Mouse (Mus musculus) stomach, postnatal 0 days (tissue): ENCODE measurements around the gene Rab6a. TPM values are rescaled to one million over a fixed set of nuclear protein-coding genes. Genes with fewer than 3 reads are reported as not detected.

Experiments used
- ATAC-seq: fragments of 200-750 bp; cut with Nextera tagmentation; 2 replicates; pipeline ENCODE4 v1.8.0; 2017; ENCODE audit not compliant: low FRiP score, low TSS enrichment
- DNase-seq: peaks from one replicate; pipeline ENCODE4 v3.0.0-alpha.2; 2016; ENCODE audit warnings: low spot score
- H3K27ac ChIP-seq: fragments of 300-500 bp; sonication (generic); replicated peaks from 2 replicates; pipeline ENCODE4 v1.5.1; 2014; ENCODE audit warnings: mild to moderate bottlenecking, control low read depth
- H3K27me3 ChIP-seq: fragments of 300-500 bp; sonication (generic); 2 replicates; pipeline ENCODE4 v1.6.1; 2014; ENCODE audit warnings: low read length; ENCODE audit not compliant: control insufficient read depth, insufficient read depth
- H3K36me3 ChIP-seq: fragments of 300-500 bp; sonication (generic); 2 replicates; pipeline ENCODE4 v1.6.1; 2014; ENCODE audit warnings: low read length, mixed read lengths; ENCODE audit not compliant: control insufficient read depth, insufficient read depth
- H3K4me1 ChIP-seq: fragments of 300-500 bp; sonication (generic); replicated peaks from 2 replicates; pipeline ENCODE4 v1.6.1; 2014; ENCODE audit warnings: antibody characterized with exemption; ENCODE audit not compliant: control insufficient read depth, insufficient read depth
- H3K4me2 ChIP-seq: fragments of 300-500 bp; sonication (generic); replicated peaks from 2 replicates; pipeline ENCODE4 v1.6.1; 2014; ENCODE audit warnings: low read depth, mild to moderate bottlenecking, control low read depth, moderate library complexity
- H3K4me3 ChIP-seq: fragments of 300-500 bp; sonication (generic); 2 replicates; pipeline ENCODE4 v1.5.1; 2014; ENCODE audit warnings: low read depth, low read length, control low read depth
- H3K9ac ChIP-seq: fragments of 300-500 bp; sonication (generic); 2 replicates; pipeline ENCODE4 v1.6.1; 2014; ENCODE audit warnings: mild to moderate bottlenecking, low read length, control low read depth, mixed read lengths
- H3K9me3 ChIP-seq: fragments of 300-500 bp; sonication (generic); 2 replicates; pipeline ENCODE4 v1.6.1; 2016; ENCODE audit warnings: low read length; ENCODE audit not compliant: control insufficient read depth
- CTCF ChIP-seq: IDR thresholded peaks from 2 replicates; pipeline ENCODE4 v1.5.1; 2016; ENCODE audit warnings: antibody characterized with exemption, low read depth, mild to moderate bottlenecking, moderate library complexity
- EP300 ChIP-seq: optimal IDR thresholded peaks from 2 replicates; pipeline ENCODE3; 2016; ENCODE audit warnings: antibody characterized with exemption
- WGBS: fragments of 180-500 bp; shearing (Covaris S2); extraction: QIAGEN DNeasy Blood & Tissue Kit; methylation state at CpG from one replicate; pipeline ENCODE4 v1.1.7; 2014; 5-methylcytosine and 5-hydroxymethylcytosine counted together
- polyA plus RNA-seq: library from polyadenylated mRNA; unstranded; fragments of >200 nt; fragmentation: Nextera tagmentation; extraction: Ambion mirVana; gene quantifications from 2 replicates; pipeline ENCODE4 v1.2.1, GENCODE M21; 2015

Rab6a gene
- polyA plus RNA-seq, 1 experiment from 2014 or later, result 76.3 TPM

GRCm38 (mm10) chr7:100608130-100608741, 1.0 kb downstream of the Rab6a start, which contains the start of gene Mrpl48:
Gene Mrpl48 (minus strand): TSS chr7:100608301.
- peak within 1 kb of the TSS; percentile 99 for H3K9ac ChIP-seq
- peak within 1 kb of the TSS; percentile 87 for H3K4me2 ChIP-seq
- peak within 1 kb of the TSS; percentile 100 for H3K27ac ChIP-seq
- no peaks in the 10 kb centered on the region for H3K9me3 ChIP-seq
- H3K4me3 ChIP-seq, result peak within 1 kb of the TSS; percentile 99
- DNase-seq (peak; percentile 64), ATAC-seq (peak; percentile 20)
- WGBS, result under 1% methylated on average over 31 of the region's 43 CpGs
- no peaks in the 10 kb centered on the region for H3K27me3 ChIP-seq
- H3K36me3 ChIP-seq, result no peaks in the 10 kb centered on the region
- H3K4me1 ChIP-seq, result no peaks in the 10 kb centered on the region
- TF ChIP-seq EP300 (no peak), CTCF (no peak)

GRCm38 (mm10) chr7:100608910-100609309, 1.7 kb downstream of the Rab6a start:
- Histone ChIP-seq H3K9ac (peak overlapping the region; percentile 99), H3K4me1 (no peaks in the 10 kb centered on the region), H3K4me2 (peak overlapping the region; percentile 87), H3K27me3 (no peaks in the 10 kb centered on the region), H3K4me3 (peak overlapping the region; percentile 99), H3K9me3 (no peaks in the 10 kb centered on the region), H3K36me3 (no peaks in the 10 kb centered on the region), H3K27ac (peak overlapping the region; percentile 100; the same call in 1 of the 2 replicates)
- 13% methylated on average over 4 of the region's 4 CpGs for WGBS
- no peak for TF ChIP-seq EP300
- no peak for TF ChIP-seq CTCF
- no peak for DNase-seq
- no peak for ATAC-seq

- no peak overlapping the region for H3K4me3 ChIP-seq
- TF ChIP-seq EP300 (no peak), CTCF (no peak)
- H3K36me3 ChIP-seq, result no peaks in the 10 kb centered on the region
- H3K27me3 ChIP-seq, result no peaks in the 10 kb centered on the region
- 92% methylated on average over 4 of the region's 4 CpGs for WGBS
- no peak overlapping the region for H3K9ac ChIP-seq
- no peak overlapping the region for H3K4me2 ChIP-seq
- ATAC-seq (no peak), DNase-seq (no peak)
- H3K9me3 ChIP-seq, result no peaks in the 10 kb centered on the region
- H3K27ac ChIP-seq, result no peak overlapping the region
- H3K4me1 ChIP-seq, result no peaks in the 10 kb centered on the region
These were observed 9.1 kb downstream of the Rab6a start for GRCm38 (mm10) chr7:100616121-100616857.

GRCm38 (mm10) chr7:100622277-100622676, 15.1 kb downstream of the Rab6a start:
- no peak overlapping the region for H3K9ac ChIP-seq
- no peak overlapping the region for H3K4me3 ChIP-seq
- H3K36me3 ChIP-seq, result no peaks in the 10 kb centered on the region
- no peak overlapping the region for H3K27ac ChIP-seq
- no peak overlapping the region for H3K4me2 ChIP-seq
- H3K9me3 ChIP-seq, result no peaks in the 10 kb centered on the region
- TF ChIP-seq CTCF, result peak; percentile 52
- no peak for TF ChIP-seq EP300
- no peaks in the 10 kb centered on the region for H3K4me1 ChIP-seq
- no peaks in the 10 kb centered on the region for H3K27me3 ChIP-seq
- ATAC-seq, result no peak
- DNase-seq, result no peak
- WGBS, result 67% methylated on average over 2 of the region's 2 CpGs

- Histone ChIP-seq H3K9me3 (no peaks in the 10 kb centered on the region), H3K36me3 (no peaks in the 10 kb centered on the region), H3K9ac (no peak overlapping the region), H3K4me1 (no peaks in the 10 kb centered on the region), H3K4me2 (no peak overlapping the region), H3K4me3 (no peak overlapping the region), H3K27ac (no peak overlapping the region), H3K27me3 (no peaks in the 10 kb centered on the region)
- 87% methylated on average over 3 of the region's 3 CpGs for WGBS
- TF ChIP-seq EP300 (no peak), CTCF (no peak)
- DNase-seq (no peak), ATAC-seq (no peak)
These were observed 17.3 kb downstream of the Rab6a start for GRCm38 (mm10) chr7:100624538-100624937.

DNA sequence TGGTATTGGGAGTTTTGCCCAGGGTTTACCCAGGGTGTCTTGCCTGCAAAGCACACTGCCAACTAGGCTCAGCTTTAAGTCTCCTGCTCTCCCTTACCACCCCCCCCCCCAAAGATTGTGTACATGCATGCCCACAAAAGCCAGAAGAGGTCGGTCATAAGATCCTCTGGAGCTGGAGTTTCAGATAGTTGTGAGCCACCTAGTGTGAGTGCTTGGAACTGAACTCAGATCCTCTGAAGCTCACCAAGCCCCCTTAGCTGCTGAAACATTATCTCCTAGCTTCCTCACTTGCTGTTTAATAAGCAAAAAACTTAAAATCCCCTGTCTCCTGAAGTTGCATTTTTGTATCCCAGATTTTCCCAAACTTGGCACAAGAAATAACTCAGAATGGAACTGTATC, 30.4 kb downstream of the Rab6a start:
- 0 out of 2 replicates have a peak, but pooled peaks have one; percentile 56 for ATAC-seq
- Histone ChIP-seq H3K9ac (no peak overlapping the region), H3K4me3 (no peak overlapping the region), H3K4me2 (no peak overlapping the region), H3K9me3 (no peaks in the 10 kb centered on the region), H3K36me3 (peaks cover 3% of the 10 kb centered on the region; the same call in 1 of the 2 replicates), H3K27ac (no peak overlapping the region), H3K27me3 (no peaks in the 10 kb centered on the region), H3K4me1 (no peaks in the 10 kb centered on the region)
- 5% methylated on average over 1 of the region's 1 CpGs for WGBS
- DNase-seq, result peak; percentile 43
- no peak for TF ChIP-seq EP300
- TF ChIP-seq CTCF, result peak; percentile 74
